Mouse (Mus musculus) liver, embryonic 11.5 days (tissue): ENCODE results near the gene Kif24. TPM values are rescaled to one million over a fixed set of nuclear protein-coding genes. Genes with fewer than 3 reads are reported as not detected.
A peak's percentile ranks its signal among the peaks of the same experiment; 100 is the strongest.

Experiments
- ATAC-seq: fragments of 200-750 bp; cut with Nextera tagmentation; replicated peaks from 2 replicates; pipeline ENCODE4 v1.8.0; 2017; ENCODE audit warnings: moderate number of reproducible peaks, mild to moderate bottlenecking, moderate TSS enrichment, moderate library complexity; ENCODE audit not compliant: low FRiP score
- DNase-seq: peaks from one replicate; pipeline ENCODE4 v3.0.0-alpha.2; 2017; ENCODE audit warnings: low spot score
- H3K27ac ChIP-seq: fragments of 300-500 bp; sonication (generic); 2 replicates; pipeline ENCODE4 v1.5.1; 2014; ENCODE audit warnings: mild to moderate bottlenecking, low read depth, low read length, control low read depth
- H3K27me3 ChIP-seq: fragments of 300-500 bp; sonication (generic); replicated peaks from 2 replicates; pipeline ENCODE4 v1.6.1; 2014; ENCODE audit warnings: low read length, mixed read lengths; ENCODE audit not compliant: control insufficient read depth, insufficient read depth
- H3K36me3 ChIP-seq: fragments of 300-500 bp; sonication (generic); 2 replicates; pipeline ENCODE4 v1.6.1; 2014; ENCODE audit warnings: mild to moderate bottlenecking, low read length, moderate library complexity, mixed read lengths; ENCODE audit not compliant: control insufficient read depth, insufficient read depth
- H3K4me1 ChIP-seq: fragments of 300-500 bp; sonication (generic); replicated peaks from 2 replicates; pipeline ENCODE4 v1.6.1; 2014; ENCODE audit warnings: low read length, mixed read lengths; ENCODE audit not compliant: control insufficient read depth, insufficient read depth
- H3K4me2 ChIP-seq: fragments of 300-500 bp; sonication (generic); 2 replicates; pipeline ENCODE4 v1.6.1; 2014; ENCODE audit warnings: mild to moderate bottlenecking, control low read depth, moderate library complexity
- H3K4me3 ChIP-seq: fragments of 300-500 bp; sonication (generic); 2 replicates; pipeline ENCODE4 v1.5.1; 2014; ENCODE audit warnings: low read depth, low read length, control low read depth
- H3K9ac ChIP-seq: fragments of 300-500 bp; sonication (generic); 2 replicates; pipeline ENCODE4 v1.6.1; 2014; ENCODE audit warnings: low read depth, low read length, control low read depth
- H3K9me3 ChIP-seq: fragments of 300-500 bp; sonication (generic); 2 replicates; pipeline ENCODE4 v1.6.1; 2016; ENCODE audit warnings: low read length, inconsistent platforms, mixed read lengths; ENCODE audit not compliant: control insufficient read depth
- WGBS: fragments of 180-500 bp; shearing (Covaris S2); extraction: QIAGEN DNeasy Blood & Tissue Kit; methylation state at CpG from one replicate; pipeline ENCODE4 v1.1.7; 2014; 5-methylcytosine and 5-hydroxymethylcytosine counted together
- polyA plus RNA-seq: library from polyadenylated mRNA; unstranded; fragments of >200 nt; fragmentation: Nextera tagmentation; extraction: Ambion mirVana; gene quantifications from 2 replicates; pipeline ENCODE4 v1.2.1, GENCODE M21; 2014

Gene Kif24
- polyA plus RNA-seq, 1 experiment from 2014 or later: 8.6 TPM

GRCm38 (mm10) chr4:41358669-41359068 lies 106.0 kb downstream of the Kif24 start:
- 87% methylated on average over 2 of the region's 2 CpGs for WGBS

GRCm38 (mm10) chr4:41357154-41357553 lies 107.5 kb downstream of the Kif24 start:
- Histone ChIP-seq H3K27ac (no peak overlapping the region), H3K4me1 (peaks cover 3% of the 10 kb centered on the region; the same call in 1 of the 2 replicates), H3K9ac (no peak overlapping the region), H3K4me3 (no peak overlapping the region), H3K36me3 (peaks cover 16% of the 10 kb centered on the region; the same call in 1 of the 2 replicates), H3K4me2 (no peak overlapping the region), H3K27me3 (no peaks in the 10 kb centered on the region), H3K9me3 (no peaks in the 10 kb centered on the region)
- no peak for ATAC-seq
- no peak for DNase-seq
- 87% methylated on average over 2 of the region's 2 CpGs for WGBS

More at GRCm38 (mm10) chr4:41358669-41359068, 106.0 kb downstream of the Kif24 start:
- no peak overlapping the region for H3K9ac ChIP-seq
- H3K27ac ChIP-seq: no peak overlapping the region
- ATAC-seq (no peak), DNase-seq (no peak)
- no peak overlapping the region for H3K4me3 ChIP-seq
- no peaks in the 10 kb centered on the region for H3K27me3 ChIP-seq
- H3K9me3 ChIP-seq: no peaks in the 10 kb centered on the region
- H3K4me1 ChIP-seq: no peaks in the 10 kb centered on the region
- H3K36me3 ChIP-seq: peaks cover 10% of the 10 kb centered on the region; the same call in 1 of the 2 replicates
- H3K4me2 ChIP-seq: no peak overlapping the region

- DNase-seq: no peak
- Histone ChIP-seq H3K27ac (no peak overlapping the region), H3K4me1 (peaks cover 7% of the 10 kb centered on the region; the same call in 1 of the 2 replicates), H3K4me3 (no peak overlapping the region), H3K4me2 (no peak overlapping the region), H3K9ac (no peak overlapping the region), H3K36me3 (peaks cover 11% of the 10 kb centered on the region; the same call in 1 of the 2 replicates), H3K9me3 (no peaks in the 10 kb centered on the region), H3K27me3 (no peaks in the 10 kb centered on the region)
- WGBS: 93% methylated on average over 1 of the region's 1 CpGs
- ATAC-seq: no peak
Measured at GRCm38 (mm10) chr4:41353265-41353664, 111.4 kb downstream of the Kif24 start.

- Histone ChIP-seq H3K36me3 (peaks cover 11% of the 10 kb centered on the region; the same call in 1 of the 2 replicates), H3K4me2 (no peak overlapping the region), H3K27me3 (no peaks in the 10 kb centered on the region), H3K9ac (no peak overlapping the region), H3K4me1 (peaks cover 10% of the 10 kb centered on the region; the same call in 1 of the 2 replicates), H3K4me3 (no peak overlapping the region), H3K27ac (no peak overlapping the region), H3K9me3 (no peaks in the 10 kb centered on the region)
- WGBS: 69% methylated on average over 4 of the region's 4 CpGs
- ATAC-seq (no peak), DNase-seq (no peak)
Measured at GRCm38 (mm10) chr4:41352758-41353157, 111.9 kb downstream of the Kif24 start.

- Histone ChIP-seq H3K4me1 (peaks cover 13% of the 10 kb centered on the region; the same call in 1 of the 2 replicates), H3K36me3 (peaks cover 6% of the 10 kb centered on the region; the same call in 1 of the 2 replicates), H3K9me3 (no peaks in the 10 kb centered on the region), H3K4me3 (peak overlapping the region; percentile 94), H3K27me3 (no peaks in the 10 kb centered on the region), H3K4me2 (peak overlapping the region; percentile 87), H3K27ac (peak overlapping the region; percentile 84), H3K9ac (peak overlapping the region; percentile 86)
- under 1% methylated on average over 27 of the region's 28 CpGs for WGBS
- peak; percentile 55 for ATAC-seq
- peak; percentile 71 for DNase-seq
Measured at GRCm38 (mm10) chr4:41349199-41349591, 115.5 kb downstream of the Kif24 start.

GRCm38 (mm10) chr4:41348584-41349198 lies 116.0 kb downstream of the Kif24 start, which contains the start of gene Ubap1:
Gene Ubap1 (plus strand): TSS chr4:41348996.
- H3K9ac ChIP-seq: peak within 1 kb of the TSS; percentile 86
- H3K4me1 ChIP-seq: peaks cover 13% of the 10 kb centered on the region; the same call in 1 of the 2 replicates
- peak; percentile 93 for DNase-seq
- peak; percentile 93 for ATAC-seq
- H3K4me3 ChIP-seq: peak within 1 kb of the TSS; percentile 94
- no peaks in the 10 kb centered on the region for H3K27me3 ChIP-seq
- under 1% methylated on average over 31 of the region's 31 CpGs for WGBS
- peaks cover 6% of the 10 kb centered on the region; the same call in 1 of the 2 replicates for H3K36me3 ChIP-seq
- H3K9me3 ChIP-seq: no peaks in the 10 kb centered on the region
- peak within 1 kb of the TSS; percentile 87 for H3K4me2 ChIP-seq
- peak within 1 kb of the TSS; percentile 84 for H3K27ac ChIP-seq

GRCm38 (mm10) chr4:41347839-41348238 lies 116.8 kb downstream of the Kif24 start:
- H3K4me1 ChIP-seq: peaks cover 12% of the 10 kb centered on the region; the same call in 1 of the 2 replicates
- peak overlapping the region; percentile 32; the same call in 1 of the 2 replicates for H3K27ac ChIP-seq
- 28% methylated on average over 5 of the region's 5 CpGs for WGBS
- no peaks in the 10 kb centered on the region for H3K27me3 ChIP-seq
- peak overlapping the region; percentile 87 for H3K4me2 ChIP-seq
- H3K9me3 ChIP-seq: no peaks in the 10 kb centered on the region
- H3K9ac ChIP-seq: peak overlapping the region; percentile 34; the same call in 1 of the 2 replicates
- peak overlapping the region; percentile 94 for H3K4me3 ChIP-seq
- peaks cover 3% of the 10 kb centered on the region; the same call in 1 of the 2 replicates for H3K36me3 ChIP-seq
- no peak for DNase-seq
- ATAC-seq: no peak

- Histone ChIP-seq H3K9me3 (no peaks in the 10 kb centered on the region), H3K27ac (no peak overlapping the region), H3K36me3 (no peaks in the 10 kb centered on the region), H3K4me3 (no peak overlapping the region), H3K27me3 (no peaks in the 10 kb centered on the region), H3K9ac (no peak overlapping the region), H3K4me1 (peaks cover 10% of the 10 kb centered on the region; the same call in 1 of the 2 replicates), H3K4me2 (no peak overlapping the region)
- ATAC-seq: no peak
- 60% methylated on average over 2 of the region's 2 CpGs for WGBS
- no peak for DNase-seq
Measured at GRCm38 (mm10) chr4:41346011-41346410, 118.7 kb downstream of the Kif24 start.
